Mouse (Mus musculus) heart, postnatal 0 days (tissue): ENCODE measurements at regions not wholly inside any gene's neighbourhood (a gene's known extent, or its start where the extent isn't known, plus 50 kb on each side); places are given as distances from the start of the nearest gene placed in this dataset.

ENCODE experiments used
- CTCF ChIP-seq: IDR thresholded peaks from 2 replicates; pipeline ENCODE4 v1.5.1; 2016; ENCODE audit warnings: antibody characterized with exemption, control low read depth, low read depth
- EP300 ChIP-seq: IDR thresholded peaks from 2 replicates; pipeline ENCODE4 v1.6.1; 2016; ENCODE audit warnings: antibody characterized with exemption, low read depth

DNA sequence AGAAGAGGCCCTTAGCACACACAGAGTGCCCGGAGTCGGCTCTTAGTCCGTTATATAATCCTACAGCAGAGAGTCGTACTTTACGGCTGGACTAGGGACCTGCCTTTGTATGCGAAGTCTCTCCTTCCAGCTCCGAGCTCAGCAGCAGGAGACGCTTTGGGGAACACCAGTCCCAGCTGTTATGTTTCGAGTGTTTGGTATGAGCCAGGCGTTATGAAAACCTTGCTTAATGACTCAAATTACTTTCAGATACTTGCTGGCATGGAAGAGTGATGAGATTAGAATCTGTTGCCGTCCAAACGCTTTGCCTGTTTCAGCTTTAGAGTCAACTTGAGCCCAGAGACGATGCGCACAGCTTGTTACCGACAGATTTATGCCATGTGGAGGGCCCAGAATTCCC, 153.0 kb downstream of the Uaca start:
- no peak for TF ChIP-seq CTCF
- TF ChIP-seq EP300: no peak
